Mouse (Mus musculus) B cell, adult 2 months (primary cell): ENCODE results near the gene Radil.

Source experiments
- DNase-seq, 2 experiments: peaks; one replicate each; pipeline ENCODE4 v3.0.0; 2022

Radil gene

DNA sequence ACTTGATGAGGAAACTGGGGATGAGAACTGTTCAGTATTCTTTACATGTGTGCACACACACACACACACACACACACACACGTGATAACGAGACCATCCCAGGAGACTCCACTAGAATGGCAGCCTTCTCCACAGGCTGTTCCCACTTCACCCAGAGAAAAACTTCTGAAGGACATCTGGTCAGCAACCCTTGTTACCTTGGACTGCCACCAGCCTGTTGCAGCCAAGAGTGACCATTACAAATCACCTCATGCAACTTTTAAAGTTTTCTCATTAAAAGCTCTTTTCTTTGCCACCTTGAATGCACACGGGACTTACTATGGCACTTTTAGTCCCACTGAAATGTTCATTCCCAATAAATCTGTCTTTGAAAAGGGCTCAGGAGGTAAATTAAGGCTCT lies 13.6 kb downstream of the Radil start:
- DNase-seq = no peak

DNA sequence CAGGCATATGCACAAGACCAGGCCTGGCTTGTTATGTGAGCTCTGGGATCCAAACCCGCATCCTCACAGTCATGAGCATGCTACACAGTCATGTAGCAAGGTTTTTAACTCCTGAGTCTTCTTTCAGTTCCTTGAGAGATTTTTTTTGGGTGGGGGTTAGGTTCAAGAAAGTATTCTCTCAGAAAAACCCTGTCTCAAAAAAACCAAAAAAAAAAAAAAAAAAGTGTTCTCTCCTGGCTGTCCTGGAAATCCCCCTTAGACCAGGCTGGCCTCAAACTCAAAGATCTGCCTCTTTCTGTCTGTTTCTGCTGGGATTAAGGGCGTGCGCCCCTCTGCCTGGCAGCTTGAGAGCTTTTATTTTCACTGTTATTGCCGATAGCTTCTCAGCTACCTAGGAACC lies 15.5 kb downstream of the Radil start:
- no peak for DNase-seq

DNA sequence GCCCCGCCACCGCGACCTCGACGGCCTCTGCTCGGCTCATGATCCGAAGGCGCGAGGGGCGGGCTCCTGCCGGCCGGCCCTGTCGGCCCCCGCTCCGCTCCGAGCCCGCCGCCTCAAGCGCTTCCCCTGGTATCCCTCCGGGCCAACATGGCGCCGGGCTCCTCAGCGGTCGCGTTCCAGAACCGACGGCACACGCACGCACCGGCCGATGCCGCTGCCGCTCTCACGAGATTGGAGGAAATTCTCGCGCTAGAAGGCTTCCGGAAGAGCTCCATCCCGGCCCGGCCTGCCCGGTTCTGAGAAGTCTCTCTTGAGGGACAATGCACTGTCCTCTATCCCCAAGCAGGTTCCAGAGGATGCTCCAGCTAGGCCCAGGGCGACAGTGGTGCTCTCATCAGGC lies 21.0 kb downstream of the Radil start, which contains the start of gene Papolb:
TSS of gene Papolb (minus strand) at position 162 of the 400 bp plus-strand sequence.
- DNase-seq = no peak

DNA sequence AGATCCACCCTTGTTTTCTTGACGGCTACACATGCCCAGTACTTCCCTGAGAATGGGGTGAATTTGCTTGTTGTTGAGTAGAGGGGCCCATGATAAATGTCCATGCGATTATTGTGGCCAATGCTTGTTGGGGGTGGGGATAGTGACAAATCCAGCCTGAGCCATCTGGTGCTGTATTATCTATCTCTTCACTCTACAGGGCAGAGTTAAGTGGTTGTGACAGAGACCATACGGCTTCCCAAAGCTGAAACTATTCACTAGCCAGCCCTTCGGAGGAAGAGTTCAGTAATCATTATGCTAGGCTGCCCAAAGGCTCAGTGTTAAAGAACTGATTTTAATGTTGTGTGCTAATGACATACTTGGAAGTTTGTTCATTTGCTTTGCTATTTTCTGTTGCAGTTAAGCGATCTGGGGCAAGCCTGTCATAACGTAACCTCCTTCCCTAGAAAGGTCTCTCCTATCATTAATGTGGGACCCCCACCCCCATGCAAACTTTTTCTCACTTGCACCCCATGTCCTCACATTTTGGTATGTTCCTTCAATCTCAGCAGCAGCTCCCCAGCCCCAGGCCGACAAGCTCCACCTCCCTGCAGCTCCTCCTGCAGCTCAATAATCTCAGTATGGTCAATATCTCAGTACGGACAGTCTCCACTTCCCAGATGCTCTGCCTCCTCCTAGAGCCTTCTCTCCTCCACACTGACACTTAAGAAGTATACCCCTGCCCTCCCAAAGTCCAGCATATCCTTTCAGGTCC lies 26.0 kb downstream of the Radil start:
- DNase-seq = no peak

DNA sequence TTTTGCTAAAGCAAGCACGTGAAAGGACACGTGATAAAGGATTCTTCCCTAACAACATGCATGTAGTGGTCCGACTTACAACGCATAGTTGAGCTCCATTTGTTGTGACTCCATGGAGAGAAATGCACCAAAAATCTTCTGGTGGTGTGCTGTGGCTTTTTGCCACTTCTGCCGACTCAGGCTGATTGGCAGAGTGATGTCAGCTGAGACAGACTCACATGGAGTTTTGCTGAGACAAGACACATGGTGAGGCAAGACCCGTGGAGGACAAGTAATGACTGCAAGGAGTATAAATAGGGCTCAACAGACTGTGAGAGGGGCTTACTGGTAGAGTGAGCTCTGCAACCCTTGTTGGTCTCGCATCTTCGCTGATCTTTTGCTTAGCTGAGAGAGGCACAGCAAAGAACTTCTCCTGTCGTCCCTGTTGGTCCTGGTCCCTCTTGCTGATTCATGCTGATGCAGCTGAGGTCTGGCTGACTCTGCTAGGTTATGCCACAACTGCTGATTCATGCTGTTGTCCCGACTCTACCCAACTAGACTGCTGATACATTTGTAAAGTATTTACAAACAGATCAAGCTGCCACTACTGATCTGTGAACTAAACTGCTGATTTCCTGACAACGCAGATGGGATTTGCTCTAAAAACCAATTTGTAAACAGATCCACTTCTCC lies 29.6 kb downstream of the Radil start:
- DNase-seq = no peak

DNA sequence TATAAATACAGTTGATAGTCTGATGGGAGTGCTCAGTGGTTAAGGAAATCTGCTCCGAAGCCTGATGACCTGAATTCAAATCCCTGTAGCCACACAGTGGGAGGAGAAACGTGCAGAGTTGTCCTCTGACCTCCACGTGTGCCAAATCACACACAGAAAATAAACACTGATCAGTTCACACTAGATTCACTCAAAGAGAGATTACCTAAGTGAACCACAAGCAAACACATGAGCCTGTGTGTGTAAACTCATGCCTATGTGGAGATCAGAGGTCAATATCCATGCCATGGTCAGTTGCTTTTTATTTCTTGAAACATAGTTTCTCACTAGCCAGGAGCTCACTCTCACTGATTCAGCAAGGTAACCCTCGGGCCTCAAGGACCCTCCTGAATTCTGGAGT lies 30.5 kb downstream of the Radil start:
- DNase-seq = no peak

DNA sequence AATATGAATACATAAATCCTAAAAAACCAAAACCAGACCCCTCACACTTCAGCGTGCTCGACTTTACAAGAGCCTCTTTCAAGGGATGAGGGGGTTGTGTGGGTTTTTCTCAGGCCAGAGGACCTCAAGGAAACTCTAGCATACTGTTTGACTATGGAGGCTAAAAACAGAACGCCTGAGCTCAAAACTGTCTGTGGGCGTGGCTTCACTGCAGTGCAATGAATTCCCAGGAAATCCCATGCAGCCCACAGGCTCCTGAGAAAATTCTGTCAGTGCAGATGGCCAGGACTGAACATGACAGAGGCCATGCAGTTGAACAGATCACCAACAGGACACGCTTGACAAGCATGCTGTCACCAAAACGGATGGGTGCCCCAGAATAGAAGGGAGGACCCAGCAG lies 31.9 kb downstream of the Radil start:
- no peak for DNase-seq

DNA sequence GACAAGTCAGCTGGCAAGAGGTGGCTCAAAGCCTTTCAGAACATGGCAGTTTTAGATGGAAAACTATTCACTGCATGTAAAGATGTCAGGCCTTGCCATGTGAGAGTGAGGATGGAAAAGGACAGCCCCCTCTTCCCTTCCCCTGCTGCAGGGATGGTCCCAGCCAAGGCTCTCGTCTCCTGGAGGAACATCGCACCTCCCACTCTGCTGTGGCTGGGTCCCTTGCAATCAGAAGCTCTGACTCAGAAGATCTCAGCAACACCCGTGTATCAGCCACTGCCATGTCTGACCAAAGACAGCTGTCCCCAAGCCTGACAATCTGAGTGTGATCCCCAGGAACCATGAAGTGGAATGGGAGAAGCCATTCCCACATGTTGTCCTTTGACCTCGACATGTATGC lies 38.8 kb downstream of the Radil start:
- no peak for DNase-seq

DNA sequence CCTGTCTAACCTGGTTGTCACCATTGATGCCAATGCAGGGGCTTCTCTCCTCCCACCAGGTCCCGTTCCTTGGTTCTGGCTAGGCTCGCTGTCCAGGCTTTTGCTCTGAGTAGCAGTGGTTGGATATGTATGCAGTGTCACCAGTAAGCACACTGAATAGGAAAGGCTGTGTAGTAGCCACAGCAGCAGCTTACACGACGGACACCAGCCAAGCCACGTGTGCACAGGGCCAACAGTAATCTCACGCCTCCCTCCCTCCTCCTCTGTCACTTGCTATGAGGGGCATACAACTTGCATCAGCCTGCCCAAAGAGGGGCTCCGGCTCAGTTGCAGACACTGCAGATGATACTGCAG lies 40.9 kb downstream of the Radil start:
- no peak for DNase-seq

DNA sequence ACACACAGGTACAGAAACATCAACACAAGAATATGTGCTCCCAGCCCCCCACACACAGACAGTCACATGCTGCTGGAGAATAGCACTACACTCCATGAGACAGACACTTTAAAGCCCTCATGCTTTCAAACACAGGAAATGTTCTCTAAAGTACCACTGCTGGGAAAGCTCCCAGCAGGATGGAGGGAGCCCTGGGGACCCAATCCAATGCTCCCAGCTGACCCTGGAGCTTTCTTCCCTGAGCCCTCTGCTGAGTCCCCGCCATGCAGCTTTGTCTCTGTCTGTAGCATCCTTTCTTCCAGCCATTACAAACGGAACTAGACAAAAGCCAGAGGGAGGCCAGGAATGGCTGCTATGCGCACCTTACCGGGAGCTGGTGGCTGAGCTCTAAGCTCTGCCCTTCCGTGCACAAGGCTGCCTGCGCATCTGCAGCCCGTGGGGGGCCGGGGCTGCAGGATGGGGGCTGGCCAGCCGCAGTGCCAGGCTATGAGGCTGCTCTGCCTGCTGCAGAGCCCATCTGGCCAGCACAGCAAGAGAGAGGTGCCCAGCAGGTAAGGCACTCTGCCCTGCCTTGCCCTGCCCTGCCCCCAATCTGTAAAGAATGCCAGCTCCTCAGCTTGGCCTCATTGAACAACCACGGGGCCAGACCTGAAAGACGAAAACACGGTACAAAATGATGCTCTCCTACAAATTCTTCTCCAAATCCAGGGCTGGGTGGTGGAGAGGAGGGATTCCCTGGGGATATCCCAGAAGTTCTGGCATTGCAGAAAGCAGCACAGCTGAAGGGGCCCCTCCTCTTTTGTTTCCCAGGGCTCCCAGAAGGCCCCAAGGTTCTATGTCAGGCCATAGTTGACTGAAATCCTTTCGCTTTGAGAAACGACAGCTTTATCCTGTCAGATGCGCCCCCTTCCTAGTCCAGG lies 41.5 kb downstream of the Radil start:
- DNase-seq = no peak

DNA sequence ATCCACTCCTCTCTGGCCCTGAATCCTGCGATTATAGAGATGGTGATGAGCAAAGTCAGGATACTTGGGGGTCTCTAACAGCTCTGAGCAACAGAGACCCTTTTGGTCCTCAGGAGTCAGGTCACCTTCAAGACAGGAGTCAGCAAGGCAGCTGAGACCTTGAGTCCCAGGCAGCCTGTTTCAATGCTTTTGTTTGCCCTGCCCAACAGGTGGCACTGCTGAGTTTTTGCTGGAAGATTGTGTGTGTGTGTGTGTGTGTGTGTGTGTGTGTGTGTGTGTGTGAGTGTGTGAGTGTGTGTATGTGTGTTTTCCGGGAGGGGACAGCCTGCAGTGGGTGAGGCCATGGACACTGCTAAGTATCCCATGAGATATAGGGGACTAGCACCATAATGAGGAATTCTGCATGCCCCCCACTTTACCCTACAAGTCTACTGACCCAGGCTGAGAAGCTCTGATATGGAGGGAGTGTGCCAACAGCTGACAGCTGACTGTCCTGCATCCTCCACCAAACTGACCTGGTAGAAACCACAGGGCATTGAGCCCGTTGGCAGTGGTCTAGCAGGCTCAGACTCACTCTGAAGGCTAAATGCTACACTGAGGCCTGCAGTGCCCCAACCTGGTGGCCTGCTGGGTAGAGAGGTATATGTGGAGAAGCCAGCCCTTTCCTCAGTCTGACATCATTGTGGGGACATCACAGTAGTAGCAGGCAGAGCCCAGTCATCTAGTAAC lies 45.0 kb downstream of the Radil start:
- DNase-seq = no peak

DNA sequence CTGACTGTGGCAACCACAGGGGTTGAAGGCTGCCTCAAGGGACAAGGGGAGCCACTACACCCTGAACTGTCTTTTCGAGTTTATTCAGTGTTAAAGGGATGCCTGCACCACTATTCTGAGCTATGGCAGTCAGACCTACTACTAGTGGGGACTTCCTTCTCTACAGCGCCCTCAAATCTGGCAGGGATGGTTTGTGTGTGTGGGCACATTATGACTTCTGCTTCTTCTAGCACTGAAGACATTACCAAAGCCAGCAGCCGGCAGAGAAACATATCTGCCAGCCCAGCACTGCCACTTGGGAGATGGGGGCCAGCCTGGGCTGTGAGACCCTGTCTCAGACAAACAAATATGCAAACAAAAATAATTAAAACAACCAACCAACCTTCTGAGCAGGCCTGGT lies 46.7 kb downstream of the Radil start:
- DNase-seq = no peak

DNA sequence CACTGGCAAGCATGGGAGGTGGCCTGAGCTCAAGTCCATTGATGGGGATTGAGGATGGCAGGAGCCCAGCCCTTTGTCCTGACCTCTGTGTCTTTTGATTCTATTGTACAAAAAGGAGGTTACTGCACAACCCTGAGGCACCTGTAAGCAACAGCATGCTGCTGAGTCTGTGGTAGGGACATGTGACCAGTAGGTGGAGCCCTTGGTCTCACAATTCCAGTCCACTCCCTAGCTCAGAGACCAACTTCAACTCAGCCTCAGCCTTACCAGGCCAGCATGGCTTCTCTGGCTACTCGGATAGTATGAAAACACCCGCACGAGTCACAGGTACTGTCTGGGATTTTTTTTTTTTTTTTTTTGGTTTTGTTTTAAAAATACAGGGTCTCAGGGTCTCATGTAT lies 48.5 kb downstream of the Radil start:
- DNase-seq = peak; percentile 52 to 60

DNA sequence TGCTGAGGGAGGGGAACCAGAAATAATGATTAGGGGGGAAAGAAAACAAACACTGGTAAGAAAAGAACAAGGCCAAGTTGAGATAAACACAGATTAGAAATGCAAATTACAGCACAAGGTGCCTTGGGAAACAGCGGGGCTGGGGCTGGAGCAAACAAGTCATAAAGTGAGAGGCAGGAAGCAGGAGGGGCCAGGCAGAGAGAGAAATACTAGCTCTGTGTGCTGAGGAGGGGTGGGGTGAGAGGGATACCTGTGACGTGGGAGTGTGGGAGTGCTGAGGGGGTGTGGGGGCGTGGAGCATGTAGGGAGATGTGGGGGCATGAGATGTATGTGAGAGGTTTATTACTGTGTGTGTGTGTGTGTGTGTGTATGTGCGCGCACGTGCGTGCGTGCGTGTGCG lies 50.0 kb downstream of the Radil start:
- no peak for DNase-seq

DNA sequence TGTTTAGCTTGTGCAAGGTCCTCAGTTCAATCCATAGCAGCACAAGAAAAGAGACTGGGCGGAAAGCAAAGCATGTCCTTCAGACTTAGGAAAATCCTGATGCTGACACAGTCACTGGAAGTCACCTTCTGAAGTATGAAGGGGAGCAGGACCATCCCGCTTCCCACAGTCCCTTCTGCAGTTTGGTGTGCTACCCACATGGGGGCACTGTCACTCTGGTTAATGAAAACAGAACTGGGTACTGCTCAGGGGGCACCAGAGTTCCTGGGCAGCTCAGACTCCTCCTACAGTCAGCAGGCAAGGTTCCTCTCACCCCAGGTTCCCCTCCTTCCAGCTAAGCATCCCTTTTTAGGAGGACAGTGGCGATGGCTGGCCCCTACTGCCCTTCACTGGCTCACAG lies 51.9 kb downstream of the Radil start:
- peak; percentile 36 to 38 for DNase-seq

DNA sequence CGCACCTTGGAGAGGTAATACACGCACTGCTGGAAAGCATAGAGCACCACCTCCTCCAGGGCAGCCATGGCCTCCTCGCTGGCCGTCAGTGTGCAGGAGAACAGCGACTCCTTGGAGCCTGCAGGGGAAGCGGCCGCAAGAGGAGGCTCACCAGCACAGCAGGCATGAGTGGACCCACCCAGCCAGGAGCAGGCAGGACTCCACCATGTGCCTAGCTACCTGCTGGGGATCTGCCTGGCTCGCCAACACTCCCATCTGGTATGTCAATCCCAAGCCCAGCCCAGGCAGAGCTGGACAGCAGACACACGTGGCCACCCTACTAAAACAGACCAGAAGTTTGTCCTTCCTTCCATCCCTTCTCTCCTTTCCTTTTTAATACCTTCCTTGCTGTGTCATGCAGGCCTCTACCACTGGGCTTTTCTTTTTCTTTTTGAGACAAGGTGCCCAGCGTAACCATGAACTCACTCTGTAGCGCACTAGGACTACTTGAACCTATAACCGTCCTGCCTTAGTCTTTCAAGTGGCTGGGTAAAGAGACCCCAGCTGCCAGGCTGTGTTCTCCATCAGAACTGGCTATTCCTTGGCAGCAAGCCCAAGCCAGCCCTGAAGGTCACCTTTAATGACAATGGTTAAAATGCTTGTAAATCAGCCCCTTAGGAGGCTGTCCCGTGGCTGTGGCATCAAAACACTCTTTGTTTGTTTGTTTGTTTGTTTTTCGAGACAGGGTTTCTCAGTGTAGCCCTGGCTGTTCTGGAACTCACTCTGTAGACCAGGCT lies 55.4 kb downstream of the Radil start:
- DNase-seq = no peak

DNA sequence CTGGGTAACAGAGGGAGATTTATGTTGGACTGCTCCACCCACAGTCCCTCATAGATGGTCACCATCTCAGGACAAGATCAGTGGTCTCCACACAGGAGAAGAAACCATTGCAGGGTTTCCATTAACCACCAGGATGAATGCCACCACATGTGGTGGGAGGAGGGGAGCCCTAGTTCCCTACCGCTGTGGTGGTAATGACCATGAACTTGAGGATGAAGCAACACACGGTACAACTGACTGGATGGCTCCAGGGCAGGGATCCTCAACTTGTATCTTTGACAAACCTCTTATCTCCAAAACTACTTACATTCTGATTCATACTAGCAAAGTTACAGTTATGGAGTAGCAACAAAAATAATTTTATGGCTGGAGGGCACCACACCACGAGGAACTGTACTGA lies 57.6 kb downstream of the Radil start:
- DNase-seq = no peak

DNA sequence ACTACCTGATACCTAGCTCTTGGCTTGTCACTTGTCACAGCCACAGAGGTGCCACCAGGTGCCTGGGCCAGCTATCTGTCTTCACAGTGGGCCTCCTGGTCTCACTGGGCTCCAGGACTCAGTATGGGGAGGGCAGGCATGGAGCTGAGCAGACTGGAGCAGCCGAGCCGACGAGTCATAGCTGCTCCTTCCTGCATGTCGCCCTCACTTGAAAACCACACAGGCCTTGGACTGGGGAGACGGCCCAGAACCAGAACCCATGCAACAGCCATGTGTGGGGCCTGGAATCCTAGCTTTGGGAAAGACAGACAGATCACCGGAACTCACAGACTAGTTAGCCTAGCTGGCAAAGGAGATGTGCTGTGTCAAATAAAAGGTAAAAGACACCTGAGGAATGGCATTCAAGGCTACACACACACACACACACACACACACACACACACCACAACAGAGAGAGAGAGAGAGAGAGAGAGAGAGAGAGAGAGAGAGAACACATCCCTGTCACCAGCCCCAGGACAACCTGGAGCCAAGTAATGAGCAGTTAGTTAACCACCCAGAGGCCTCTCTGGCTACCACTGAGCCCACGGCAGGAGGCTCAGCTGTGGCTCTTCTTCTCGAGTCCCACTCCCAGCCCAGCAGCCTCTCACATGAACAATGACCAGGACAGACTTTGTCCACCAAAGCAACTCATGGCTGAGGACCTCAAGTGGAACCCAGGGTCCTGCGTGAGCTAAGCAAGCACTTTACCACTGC lies 60.8 kb downstream of the Radil start:
- no peak for DNase-seq

DNA sequence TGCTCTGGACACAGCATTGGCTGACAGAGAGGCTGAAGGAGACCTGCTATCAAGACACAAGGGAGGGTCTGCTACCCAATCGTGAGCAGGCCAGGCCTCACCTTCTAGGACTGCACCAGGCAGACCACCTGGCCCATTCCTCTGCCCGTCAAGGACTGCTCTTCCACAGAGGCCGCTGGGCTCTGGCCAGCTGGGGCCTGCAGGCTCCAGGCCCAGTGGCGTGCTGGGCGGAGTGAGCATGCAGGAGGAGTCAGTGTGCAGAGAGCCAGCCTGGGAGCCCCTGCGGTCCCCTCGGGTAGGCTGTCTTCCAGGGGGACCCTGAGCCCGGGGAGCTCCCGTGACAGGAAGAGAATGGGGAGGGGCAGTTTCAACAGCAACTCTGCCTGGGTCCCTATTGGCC lies 64.2 kb downstream of the Radil start:
- no peak for DNase-seq

DNA sequence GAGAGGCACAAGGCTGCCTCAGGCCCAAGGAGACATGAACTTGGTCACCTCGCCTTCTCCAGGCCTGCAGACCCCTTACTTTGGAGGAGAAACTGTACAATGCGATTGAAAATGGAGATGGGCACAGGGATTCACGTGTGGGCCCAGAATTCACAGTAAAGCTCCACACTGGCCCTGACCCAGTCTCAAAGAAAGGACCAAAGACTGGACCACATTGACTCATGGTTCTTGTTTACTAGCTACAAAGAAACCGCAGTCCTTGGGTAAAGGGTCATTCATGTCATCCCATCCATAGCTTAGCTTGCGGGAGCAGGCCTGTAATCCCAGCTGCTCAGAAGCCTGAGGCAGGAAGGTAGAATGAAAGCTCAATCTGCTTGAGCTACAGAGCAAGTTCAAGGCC lies 67.3 kb downstream of the Radil start:
- DNase-seq = no peak

DNA sequence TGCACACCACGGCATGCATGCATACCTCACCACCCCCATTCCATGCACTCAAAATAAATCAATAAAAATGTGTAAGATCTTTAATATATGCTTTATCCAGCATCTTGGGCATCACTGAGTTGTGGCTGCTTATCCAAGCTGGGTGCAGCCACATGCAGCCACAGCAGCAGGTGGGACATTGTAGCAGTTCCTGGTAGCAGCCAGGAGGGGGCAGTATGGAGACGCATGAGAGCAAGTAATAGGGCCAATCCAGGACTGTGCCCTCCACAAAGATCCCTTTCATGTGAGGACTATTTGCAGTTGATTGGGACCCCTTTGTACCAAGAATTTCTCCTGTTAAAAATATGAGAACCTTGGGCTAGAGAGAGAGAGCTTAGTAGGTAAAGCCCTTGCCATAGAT lies 68.4 kb downstream of the Radil start:
- peak; percentile 65 to 68 for DNase-seq
